Mouse (Mus musculus): ENCODE measurements around the gene Eml1. TPM values are rescaled to one million over a fixed set of nuclear protein-coding genes. Genes with fewer than 3 reads are reported as not detected.

Gene Eml1
- total RNA-seq, 1 experiment, result 4.2 TPM

DNA sequence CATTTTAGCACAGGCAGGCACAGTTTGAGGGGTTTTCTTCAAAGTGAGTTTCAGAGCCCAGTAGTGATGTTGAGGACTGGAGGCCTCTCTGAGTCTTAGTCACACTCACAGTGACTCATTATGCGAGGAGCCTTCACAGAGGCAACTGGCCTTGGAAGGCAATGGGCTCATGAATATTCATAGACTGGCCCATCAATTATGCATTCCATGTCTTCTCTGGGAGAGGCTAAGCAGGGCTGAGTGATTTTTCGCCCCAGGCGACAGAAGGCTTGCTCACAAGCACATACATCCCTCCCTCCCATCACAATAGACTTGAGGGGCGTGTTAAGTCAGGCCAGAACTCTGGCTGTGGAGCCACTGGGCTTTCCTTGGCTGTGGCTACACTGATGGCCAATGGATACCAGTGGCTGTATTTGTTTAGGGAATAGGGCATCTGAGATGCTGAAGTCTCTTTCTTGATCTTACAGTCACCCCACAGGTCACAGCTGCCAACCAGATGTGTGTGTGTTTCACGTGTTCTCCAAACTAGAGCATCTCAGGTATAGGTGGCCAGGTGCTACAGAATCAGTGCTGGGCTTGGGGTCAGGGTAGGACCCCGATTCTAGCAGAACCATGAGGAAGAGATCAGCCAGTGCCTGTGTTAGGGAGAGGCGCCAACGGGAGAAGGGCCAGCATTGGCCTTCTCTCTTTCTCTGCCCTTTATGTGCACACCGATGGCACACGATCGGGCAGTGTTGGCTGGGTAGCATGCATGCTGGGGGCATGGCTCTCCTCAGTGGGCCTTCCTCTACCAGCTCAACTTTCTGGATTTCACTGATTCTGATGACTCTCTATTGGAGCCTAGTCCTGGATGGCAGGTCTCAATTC is 25.6 kb downstream of the Eml1 start:
- Histone ChIP-seq H3K36me3 (ENCODE audit: control insufficient read depth, insufficient read depth, low read length, poor library complexity, severe bottlenecking) (no peaks in the 10 kb centered on the region), H3K4me1 (ENCODE audit: control insufficient read depth in 2 of 2, insufficient read depth in 2 of 2, low read length in 2 of 2, poor library complexity in 1 of 2) (no peaks in the 10 kb centered on the region; a peak in 1 of 4 replicates), H3K9ac (ENCODE audit: insufficient read depth, low read depth, low read length, poor library complexity, severe bottlenecking) (no peak overlapping the region), H3K4me3 (ENCODE audit: insufficient read depth in 1 of 2, low read depth in 1 of 2, low read length in 2 of 2, poor library complexity in 1 of 2, severe bottlenecking in 1 of 2) (no peak overlapping the region), H3K27ac (ENCODE audit: insufficient read depth, low read depth, low read length, poor library complexity, severe bottlenecking) (no peak overlapping the region), H3K9me3 (ENCODE audit: control insufficient read depth, insufficient read depth, low read depth, low read length) (no peaks in the 10 kb centered on the region)
- in situ Hi-C loops (cut with MboI; ENCODE audit: low sequenced_read_pairs in 2 of 2, unreplicated experiment in 2 of 2), result no loop called here
- DNase-seq (ENCODE audit: low read depth, low spot score), result peak; percentile 61
- TF ChIP-seq MAFK (IDR thresholded peaks at IDR 0.05; ENCODE audit: insufficient read depth, low read depth, low read length) (no peak), ZC3H11A (IDR thresholded peaks at IDR 0.05; ENCODE audit: borderline replicate concordance, low read depth, low read length) (no peak)

GRCm38 (mm10) chr12:108398681-108399080 is 27.9 kb downstream of the Eml1 start:
- H3K9me3 ChIP-seq (ENCODE audit: control insufficient read depth, insufficient read depth, low read depth, low read length), result no peaks in the 10 kb centered on the region
- in situ Hi-C loops (cut with MboI; ENCODE audit: low sequenced_read_pairs in 2 of 2, unreplicated experiment in 2 of 2), result no loop called here
- TF ChIP-seq MAFK (IDR thresholded peaks at IDR 0.05; ENCODE audit: insufficient read depth, low read depth, low read length) (no peak), ZNF384 (IDR thresholded peaks at IDR 0.05; ENCODE audit: low read depth, low read length) (no peak), CHD2 (IDR thresholded peaks at IDR 0.05; ENCODE audit: low read depth, low read length) (no peak), HCFC1 (IDR thresholded peaks at IDR 0.05; ENCODE audit: borderline replicate concordance, insufficient read depth, low read length) (no peak), ZC3H11A (IDR thresholded peaks at IDR 0.05; ENCODE audit: borderline replicate concordance, low read depth, low read length) (no peak)
- no peaks in the 10 kb centered on the region for H3K36me3 ChIP-seq (ENCODE audit: control insufficient read depth, insufficient read depth, low read length, poor library complexity, severe bottlenecking)
- H3K27ac ChIP-seq (ENCODE audit: insufficient read depth, low read depth, low read length, poor library complexity, severe bottlenecking), result no peak overlapping the region
- H3K4me1 ChIP-seq (ENCODE audit: control insufficient read depth in 2 of 2, insufficient read depth in 2 of 2, low read length in 2 of 2, poor library complexity in 1 of 2), result no peaks in the 10 kb centered on the region; a peak in 1 of 4 replicates
- no peak overlapping the region for H3K4me3 ChIP-seq (ENCODE audit: insufficient read depth in 1 of 2, low read depth in 1 of 2, low read length in 2 of 2, poor library complexity in 1 of 2, severe bottlenecking in 1 of 2)
- no peak overlapping the region for H3K9ac ChIP-seq (ENCODE audit: insufficient read depth, low read depth, low read length, poor library complexity, severe bottlenecking)
- no peak for DNase-seq (ENCODE audit: low read depth, low spot score)

DNA sequence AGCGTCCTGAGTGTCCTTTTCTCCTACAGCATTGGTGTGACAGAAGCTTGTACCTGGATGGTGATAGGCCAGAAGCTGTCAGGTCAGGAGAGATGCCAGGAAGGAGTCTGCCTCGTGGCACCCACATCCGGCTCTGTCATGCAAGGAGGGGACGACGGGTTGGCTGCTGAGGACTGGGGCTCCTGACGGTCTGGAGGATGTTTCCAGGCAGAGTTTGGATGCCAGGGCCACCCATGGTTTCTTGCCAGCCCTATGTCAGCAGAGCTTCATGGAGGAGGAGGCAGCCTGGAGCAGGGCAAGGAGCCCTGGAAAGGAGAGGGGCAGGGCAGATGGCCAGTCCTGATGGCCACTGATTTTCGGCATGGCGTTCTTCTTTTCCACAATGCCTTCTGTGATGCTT is 28.4 kb downstream of the Eml1 start:
- in situ Hi-C loops (cut with MboI; ENCODE audit: low sequenced_read_pairs in 2 of 2, unreplicated experiment in 2 of 2), result no loop called here
- TF ChIP-seq ZNF384 (IDR thresholded peaks at IDR 0.05; ENCODE audit: low read depth, low read length) (no peak), HCFC1 (IDR thresholded peaks at IDR 0.05; ENCODE audit: borderline replicate concordance, insufficient read depth, low read length) (no peak), CHD2 (IDR thresholded peaks at IDR 0.05; ENCODE audit: low read depth, low read length) (no peak), ZC3H11A (IDR thresholded peaks at IDR 0.05; ENCODE audit: borderline replicate concordance, low read depth, low read length) (no peak), MAFK (IDR thresholded peaks at IDR 0.05; ENCODE audit: insufficient read depth, low read depth, low read length) (no peak)
- DNase-seq (ENCODE audit: low read depth, low spot score), result no peak
- Histone ChIP-seq H3K9ac (ENCODE audit: insufficient read depth, low read depth, low read length, poor library complexity, severe bottlenecking) (no peak overlapping the region), H3K36me3 (ENCODE audit: control insufficient read depth, insufficient read depth, low read length, poor library complexity, severe bottlenecking) (no peaks in the 10 kb centered on the region), H3K4me3 (ENCODE audit: insufficient read depth in 1 of 2, low read depth in 1 of 2, low read length in 2 of 2, poor library complexity in 1 of 2, severe bottlenecking in 1 of 2) (no peak overlapping the region), H3K4me1 (ENCODE audit: control insufficient read depth in 2 of 2, insufficient read depth in 2 of 2, low read length in 2 of 2, poor library complexity in 1 of 2) (no peaks in the 10 kb centered on the region; a peak in 1 of 4 replicates), H3K9me3 (ENCODE audit: control insufficient read depth, insufficient read depth, low read depth, low read length) (no peaks in the 10 kb centered on the region), H3K27ac (ENCODE audit: insufficient read depth, low read depth, low read length, poor library complexity, severe bottlenecking) (no peak overlapping the region)

- H3K4me1 ChIP-seq (ENCODE audit: control insufficient read depth in 2 of 2, insufficient read depth in 2 of 2, low read length in 2 of 2, poor library complexity in 1 of 2), result no peaks in the 10 kb centered on the region; a peak in 1 of 4 replicates
- no peaks in the 10 kb centered on the region for H3K9me3 ChIP-seq (ENCODE audit: control insufficient read depth, insufficient read depth, low read depth, low read length)
- H3K27ac ChIP-seq (ENCODE audit: insufficient read depth, low read depth, low read length, poor library complexity, severe bottlenecking), result no peak overlapping the region
- H3K4me3 ChIP-seq (ENCODE audit: insufficient read depth in 1 of 2, low read depth in 1 of 2, low read length in 2 of 2, poor library complexity in 1 of 2, severe bottlenecking in 1 of 2), result no peak overlapping the region
- no peak for DNase-seq (ENCODE audit: low read depth, low spot score)
- in situ Hi-C loops (cut with MboI; ENCODE audit: low sequenced_read_pairs in 2 of 2, unreplicated experiment in 2 of 2), result no loop called here
- no peaks in the 10 kb centered on the region for H3K36me3 ChIP-seq (ENCODE audit: control insufficient read depth, insufficient read depth, low read length, poor library complexity, severe bottlenecking)
- H3K9ac ChIP-seq (ENCODE audit: insufficient read depth, low read depth, low read length, poor library complexity, severe bottlenecking), result no peak overlapping the region
- TF ChIP-seq CHD2 (IDR thresholded peaks at IDR 0.05; ENCODE audit: low read depth, low read length) (no peak), ZNF384 (IDR thresholded peaks at IDR 0.05; ENCODE audit: low read depth, low read length) (no peak), HCFC1 (IDR thresholded peaks at IDR 0.05; ENCODE audit: borderline replicate concordance, insufficient read depth, low read length) (no peak), ZC3H11A (IDR thresholded peaks at IDR 0.05; ENCODE audit: borderline replicate concordance, low read depth, low read length) (no peak), MAFK (IDR thresholded peaks at IDR 0.05; ENCODE audit: insufficient read depth, low read depth, low read length) (no peak)
Measured at GRCm38 (mm10) chr12:108400951-108401350, 30.2 kb downstream of the Eml1 start.
